Mouse (Mus musculus) E14TG2a.4 (cell line): ENCODE measurements around the gene Sohlh2.

ENCODE experiments used
- CTCF ChIP-seq: conservative IDR thresholded peaks from 2 replicates; pipeline ENCODE4 v1.5.1; 2014; ENCODE audit warnings: low read length
- NANOG ChIP-seq: IDR thresholded peaks from 2 replicates; pipeline ENCODE4 v1.6.1; 2014; ENCODE audit warnings: borderline replicate concordance, low read length, mixed read lengths
- POU5F1 ChIP-seq: IDR thresholded peaks from 2 replicates; pipeline ENCODE4 v1.6.1; 2014; ENCODE audit warnings: low read length, borderline replicate concordance

DNA sequence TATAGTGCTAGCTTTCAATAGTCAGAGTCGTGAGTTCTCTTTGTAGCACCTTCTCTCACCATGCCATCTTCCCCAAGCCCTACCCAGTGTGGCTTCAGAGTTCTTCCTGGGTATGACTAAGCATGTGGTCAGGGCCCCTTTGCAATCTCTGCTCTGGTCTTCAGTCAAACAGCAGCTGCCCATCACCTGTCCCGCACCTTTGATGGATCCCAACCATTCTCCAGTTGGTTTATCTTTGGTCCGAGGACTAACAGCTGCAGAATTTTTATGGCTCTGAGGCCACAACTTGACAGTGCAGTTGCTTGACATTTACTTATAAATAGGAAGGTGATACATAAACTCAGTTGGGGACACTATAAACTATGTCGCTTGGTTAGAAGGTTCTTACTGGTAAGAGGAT, 9.8 kb downstream of the Sohlh2 start:
- TF ChIP-seq CTCF (no peak), NANOG (no peak), POU5F1 (no peak)
